Comparison of ENCODE assay signal across 16 mouse cellular contexts in genomic region chr19:29134293-29134692, GRCm38 (mm10).
"Had no signal": no experiment of that assay in that cellular context is flagged by ENCODE, and none has a peak within 500 bp of the region (broad histone marks: within the 10 kb centered on the region; RNA-seq: fewer than 3 reads in every experiment).

No protein-coding gene starts in this region.

- H3K9me3 ChIP-seq: limb, embryonic 15.5 days; lung, embryonic 15.5 days; megakaryocyte, embryonic 14.5 days; midbrain, embryonic 12.5 days; neural tube, embryonic 13.5 days had no signal

- H3K9ac ChIP-seq: limb, embryonic 15.5 days; lung, embryonic 15.5 days; midbrain, embryonic 12.5 days; neural tube, embryonic 13.5 days had no signal

- H3K27ac ChIP-seq: limb, embryonic 15.5 days; lung, embryonic 15.5 days; macrophage; midbrain, embryonic 12.5 days; neural tube, embryonic 13.5 days had no signal

- H3K4me3 ChIP-seq: limb, embryonic 15.5 days; lung, embryonic 15.5 days; megakaryocyte, embryonic 14.5 days; midbrain, embryonic 12.5 days; neural tube, embryonic 13.5 days had no signal

- ATAC-seq: intestine, embryonic 16.5 days; midbrain, embryonic 16.5 days had no signal

- H3K4me1 ChIP-seq: limb, embryonic 15.5 days; lung, embryonic 15.5 days; midbrain, embryonic 12.5 days; neural tube, embryonic 13.5 days had no signal

- DNase-seq: layer of hippocampus, adult 9-11 months; layer of hippocampus, postnatal 36 days; lung, postnatal 14 days; retina, postnatal 1 day; right cerebral cortex, postnatal 4 days; spleen, adult 18-20 months; thymus, adult 2 months; thymus, postnatal 25 days had no signal

- H3K4me2 ChIP-seq: limb, embryonic 15.5 days; lung, embryonic 15.5 days; midbrain, embryonic 12.5 days; neural tube, embryonic 13.5 days had no signal

- H3K27me3 ChIP-seq: limb, embryonic 15.5 days; lung, embryonic 15.5 days; megakaryocyte, embryonic 14.5 days; midbrain, embryonic 12.5 days; neural tube, embryonic 13.5 days had no signal
